Mouse (Mus musculus) neural tube, embryonic 11.5 days (tissue): Measurements from ENCODE around the gene Creg2. TPM values are rescaled to one million over a fixed set of nuclear protein-coding genes. Genes with fewer than 3 reads are reported as not detected.

Experiments used
- ATAC-seq: fragments of 200-750 bp; cut with Nextera tagmentation; 2 replicates; pipeline ENCODE4 v1.8.0; 2017; ENCODE audit warnings: moderate number of reproducible peaks, mild to moderate bottlenecking, moderate TSS enrichment, moderate library complexity; ENCODE audit not compliant: insufficient read depth, low FRiP score, low TSS enrichment
- DNase-seq: peaks from one replicate; pipeline ENCODE4 v3.0.0-alpha.2; 2015; ENCODE audit warnings: low spot score
- H3K27ac ChIP-seq: fragments of 300-500 bp; sonication (generic); 2 replicates; pipeline ENCODE4 v1.5.1; 2014; ENCODE audit warnings: low read depth, mild to moderate bottlenecking, low read length
- H3K27me3 ChIP-seq: fragments of 300-500 bp; sonication (generic); 2 replicates; pipeline ENCODE4 v1.6.1; 2014; ENCODE audit warnings: mild to moderate bottlenecking, low read length, mixed read lengths; ENCODE audit not compliant: control insufficient read depth, insufficient read depth
- H3K36me3 ChIP-seq: fragments of 300-500 bp; sonication (generic); 2 replicates; pipeline ENCODE4 v1.6.1; 2014; ENCODE audit warnings: mild to moderate bottlenecking, low read length, moderate library complexity, mixed read lengths; ENCODE audit not compliant: control insufficient read depth, insufficient read depth
- H3K4me1 ChIP-seq: fragments of 300-500 bp; sonication (generic); 2 replicates; pipeline ENCODE4 v1.6.1; 2014; ENCODE audit warnings: low read length, mixed read lengths; ENCODE audit not compliant: control insufficient read depth, insufficient read depth
- H3K4me2 ChIP-seq: fragments of 300-500 bp; sonication (generic); 2 replicates; pipeline ENCODE4 v1.6.1; 2014; ENCODE audit warnings: low read depth, mild to moderate bottlenecking, moderate library complexity
- H3K4me3 ChIP-seq: fragments of 300-500 bp; sonication (generic); 2 replicates; pipeline ENCODE4 v1.5.1; 2014; ENCODE audit warnings: low read depth, low read length
- H3K9ac ChIP-seq: fragments of 300-500 bp; sonication (generic); 2 replicates; pipeline ENCODE4 v1.6.1; 2014; ENCODE audit warnings: mild to moderate bottlenecking, low read length
- H3K9me3 ChIP-seq: fragments of 300-500 bp; sonication (generic); 2 replicates; pipeline ENCODE4 v1.6.1; 2016; ENCODE audit warnings: low read length; ENCODE audit not compliant: control insufficient read depth
- WGBS: fragments of 180-500 bp; shearing (Covaris S2); extraction: QIAGEN DNeasy Blood & Tissue Kit; methylation state at CpG from one replicate; pipeline ENCODE4 v1.1.7; 2014; 5-methylcytosine and 5-hydroxymethylcytosine counted together
- polyA plus RNA-seq: library from polyadenylated mRNA; unstranded; fragments of >200 nt; fragmentation: Nextera tagmentation; extraction: Ambion mirVana; gene quantifications from 2 replicates; pipeline ENCODE4 v1.2.1, GENCODE M21; 2014

Gene Creg2
- polyA plus RNA-seq, 1 experiment from 2014 or later, result 1.2 TPM

DNA sequence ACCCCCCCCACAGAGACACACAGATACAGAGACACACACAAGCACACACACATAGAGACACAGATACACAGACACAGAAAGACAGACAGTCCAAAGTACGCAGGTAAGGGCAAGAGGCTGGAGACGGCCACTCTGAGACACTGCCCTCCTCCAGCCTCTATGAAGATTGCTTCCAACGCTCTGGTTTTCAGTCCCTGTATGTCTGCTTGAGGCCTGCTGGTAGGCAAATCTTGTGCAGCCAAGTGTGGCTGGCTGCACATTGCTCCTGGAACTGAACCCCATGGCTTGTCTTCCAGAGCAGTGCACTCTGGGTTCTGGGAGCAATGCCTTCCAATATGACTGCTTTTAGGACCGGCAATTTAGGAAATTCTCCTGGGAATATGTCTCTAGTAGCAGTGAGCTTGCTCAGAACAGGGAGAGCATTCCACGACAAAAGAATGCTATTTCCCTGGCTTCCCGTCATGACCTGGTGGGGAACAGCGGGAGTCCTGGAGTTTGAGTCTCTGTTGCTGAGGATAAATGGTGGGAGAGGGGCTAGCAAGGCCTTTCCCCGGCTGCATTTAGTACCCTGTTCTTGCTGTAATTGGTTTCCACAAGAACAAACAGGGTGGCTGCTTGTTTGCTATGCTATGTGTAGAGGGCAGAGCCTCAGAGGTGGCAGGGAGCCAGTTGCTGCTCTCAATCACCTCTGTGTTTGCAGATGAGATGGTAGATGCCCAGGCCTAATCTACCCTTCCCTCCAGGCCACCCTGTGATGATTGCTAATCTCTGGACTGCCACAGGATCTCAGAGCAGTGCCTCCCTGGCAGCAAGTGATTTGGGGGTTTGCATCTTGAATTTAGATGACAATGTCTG lies 5.1 kb downstream of the Creg2 start:
- H3K4me3 ChIP-seq, result no peak overlapping the region
- no peak for DNase-seq
- no peaks in the 10 kb centered on the region for H3K9me3 ChIP-seq
- H3K9ac ChIP-seq, result no peak overlapping the region
- no peak for ATAC-seq
- WGBS, result 45% methylated on average over 8 of the region's 8 CpGs
- no peak overlapping the region for H3K27ac ChIP-seq
- no peak overlapping the region for H3K4me2 ChIP-seq
- peaks cover 7% of the 10 kb centered on the region; the same call in 1 of the 2 replicates for H3K4me1 ChIP-seq
- H3K36me3 ChIP-seq, result no peaks in the 10 kb centered on the region
- peaks cover 13% of the 10 kb centered on the region for H3K27me3 ChIP-seq

DNA sequence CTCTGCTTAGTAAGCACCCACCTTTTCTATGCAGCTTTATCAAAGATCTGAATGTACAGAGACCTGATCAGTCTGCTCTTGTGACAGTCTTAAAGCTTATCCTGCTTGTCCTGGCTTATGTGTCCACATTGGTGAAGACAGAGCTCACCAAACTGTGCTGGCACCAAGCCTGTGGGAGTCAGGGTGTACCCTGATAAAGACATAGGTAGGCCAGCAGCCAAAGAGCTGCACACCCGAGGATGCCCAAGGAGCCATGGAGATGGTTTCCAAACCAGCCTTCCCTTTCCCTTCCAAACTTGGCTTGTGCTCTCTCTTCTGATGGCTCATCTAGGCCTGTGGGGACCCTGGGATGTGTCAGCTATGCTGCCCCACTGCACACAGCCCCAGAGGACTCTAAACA lies 6.9 kb downstream of the Creg2 start:
- H3K9me3 ChIP-seq, result no peaks in the 10 kb centered on the region
- H3K27ac ChIP-seq, result no peak overlapping the region
- 0 out of 2 replicates have a peak, but pooled peaks cover 3% of the 10 kb centered on the region for H3K27me3 ChIP-seq
- H3K36me3 ChIP-seq, result no peaks in the 10 kb centered on the region
- ATAC-seq, result no peak
- no peak for DNase-seq
- 85% methylated on average over 1 of the region's 1 CpGs for WGBS
- H3K4me2 ChIP-seq, result no peak overlapping the region
- no peak overlapping the region for H3K9ac ChIP-seq
- no peak overlapping the region for H3K4me3 ChIP-seq
- no peaks in the 10 kb centered on the region; the same call in 1 of the 2 replicates for H3K4me1 ChIP-seq

GRCm38 (mm10) chr1:39641667-39642066 lies 9.6 kb downstream of the Creg2 start:
- H3K9ac ChIP-seq, result no peak overlapping the region
- H3K4me1 ChIP-seq, result no peaks in the 10 kb centered on the region; the same call in 1 of the 2 replicates
- no peaks in the 10 kb centered on the region for H3K36me3 ChIP-seq
- no peak for DNase-seq
- WGBS, result 86% methylated on average over 7 of the region's 7 CpGs
- H3K27ac ChIP-seq, result no peak overlapping the region
- H3K27me3 ChIP-seq, result no peaks in the 10 kb centered on the region
- no peak for ATAC-seq
- H3K4me2 ChIP-seq, result no peak overlapping the region
- H3K4me3 ChIP-seq, result no peak overlapping the region
- no peaks in the 10 kb centered on the region for H3K9me3 ChIP-seq

DNA sequence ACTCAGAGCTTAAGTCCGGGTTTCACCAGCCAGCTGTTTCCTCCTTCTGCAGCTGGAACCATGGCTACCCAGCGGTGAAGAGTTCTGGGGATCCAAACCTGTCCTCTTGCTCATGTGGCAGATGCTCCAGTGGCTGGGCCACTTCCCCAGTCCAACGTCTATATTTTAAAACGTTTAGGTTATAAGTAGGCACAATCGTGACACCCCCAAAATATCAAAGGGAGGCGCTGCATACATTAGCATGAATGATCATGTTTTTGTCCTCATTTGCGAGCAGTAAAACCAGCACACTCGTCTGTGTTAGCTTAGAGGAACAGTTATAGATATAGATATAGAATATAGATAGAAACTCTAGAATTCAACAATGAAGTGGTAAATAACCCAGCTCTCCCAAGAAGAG lies 14.1 kb downstream of the Creg2 start:
- Histone ChIP-seq H3K27me3 (no peaks in the 10 kb centered on the region), H3K4me3 (no peak overlapping the region), H3K9me3 (no peaks in the 10 kb centered on the region), H3K9ac (no peak overlapping the region), H3K4me1 (no peaks in the 10 kb centered on the region), H3K36me3 (no peaks in the 10 kb centered on the region), H3K27ac (no peak overlapping the region), H3K4me2 (no peak overlapping the region)
- no peak for ATAC-seq
- no peak for DNase-seq
- WGBS, result 64% methylated on average over 8 of the region's 8 CpGs

- no peak for ATAC-seq
- 8% methylated on average over 5 of the region's 5 CpGs for WGBS
Observed at GRCm38 (mm10) chr1:39636660-39637059, 14.6 kb downstream of the Creg2 start.

GRCm38 (mm10) chr1:39636196-39636595 lies 15.1 kb downstream of the Creg2 start:
- Histone ChIP-seq H3K4me1 (no peaks in the 10 kb centered on the region), H3K36me3 (no peaks in the 10 kb centered on the region), H3K9me3 (no peaks in the 10 kb centered on the region), H3K9ac (no peak overlapping the region), H3K27me3 (no peaks in the 10 kb centered on the region), H3K4me2 (no peak overlapping the region), H3K27ac (no peak overlapping the region), H3K4me3 (no peak overlapping the region)
- ATAC-seq, result no peak
- 44% methylated on average over 5 of the region's 5 CpGs for WGBS
- DNase-seq, result no peak

More at GRCm38 (mm10) chr1:39636660-39637059, 14.6 kb downstream of the Creg2 start:
- no peak for DNase-seq
- Histone ChIP-seq H3K4me3 (no peak overlapping the region), H3K4me2 (no peak overlapping the region), H3K27me3 (no peaks in the 10 kb centered on the region), H3K9ac (no peak overlapping the region; the same call in 1 of the 2 replicates), H3K36me3 (no peaks in the 10 kb centered on the region), H3K27ac (no peak overlapping the region), H3K9me3 (no peaks in the 10 kb centered on the region), H3K4me1 (no peaks in the 10 kb centered on the region)

DNA sequence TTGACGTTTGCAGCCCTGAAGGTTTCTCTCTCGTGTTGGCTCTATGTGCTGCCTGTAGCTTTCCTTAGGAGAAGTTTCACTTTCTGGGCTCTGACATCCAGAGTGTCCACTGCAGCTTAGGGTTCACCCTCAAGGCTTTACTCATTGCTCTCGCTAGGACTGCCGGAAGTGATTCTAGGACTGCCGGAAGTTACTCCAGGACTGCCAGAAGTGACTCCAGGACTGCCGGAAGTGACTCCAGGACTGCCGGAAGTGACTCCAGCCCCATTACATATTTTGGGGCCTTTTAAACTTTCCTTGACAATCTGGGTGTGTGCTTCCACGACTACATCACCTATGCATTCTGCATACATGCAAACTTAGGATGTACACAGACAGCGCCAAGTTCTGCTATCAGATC lies 22.7 kb downstream of the Creg2 start:
- no peaks in the 10 kb centered on the region for H3K4me1 ChIP-seq
- no peak for ATAC-seq
- no peak overlapping the region for H3K27ac ChIP-seq
- no peak overlapping the region for H3K4me2 ChIP-seq
- no peaks in the 10 kb centered on the region for H3K27me3 ChIP-seq
- H3K9ac ChIP-seq, result no peak overlapping the region
- H3K9me3 ChIP-seq, result no peaks in the 10 kb centered on the region
- H3K36me3 ChIP-seq, result no peaks in the 10 kb centered on the region
- DNase-seq, result no peak
- H3K4me3 ChIP-seq, result no peak overlapping the region
- 86% methylated on average over 9 of the region's 9 CpGs for WGBS

- no peak for DNase-seq
- Histone ChIP-seq H3K36me3 (no peaks in the 10 kb centered on the region), H3K4me1 (no peaks in the 10 kb centered on the region), H3K4me3 (no peak overlapping the region), H3K27ac (no peak overlapping the region), H3K9ac (no peak overlapping the region), H3K27me3 (no peaks in the 10 kb centered on the region), H3K9me3 (no peaks in the 10 kb centered on the region), H3K4me2 (no peak overlapping the region)
- ATAC-seq, result no peak
- WGBS, result 73% methylated on average over 3 of the region's 3 CpGs
Observed at GRCm38 (mm10) chr1:39625491-39625890, 25.8 kb downstream of the Creg2 start.

- Histone ChIP-seq H3K27me3 (no peaks in the 10 kb centered on the region), H3K4me3 (no peak overlapping the region), H3K36me3 (no peaks in the 10 kb centered on the region), H3K27ac (no peak overlapping the region), H3K9ac (no peak overlapping the region), H3K4me1 (no peaks in the 10 kb centered on the region), H3K4me2 (no peak overlapping the region), H3K9me3 (no peaks in the 10 kb centered on the region)
- no peak for DNase-seq
- WGBS, result 41% methylated on average over 1 of the region's 1 CpGs
- no peak for ATAC-seq
Observed at GRCm38 (mm10) chr1:39623729-39624128, 27.5 kb downstream of the Creg2 start.
